Mouse (Mus musculus): ENCODE measurements around the gene Lrp2bp. TPM values are rescaled to one million over a fixed set of nuclear protein-coding genes. Genes with fewer than 3 reads are reported as not detected.

Gene Lrp2bp
- polyA plus RNA-seq, 1 experiment from 2014 or later: 0.45 TPM

- no peaks in the 10 kb centered on the region for H3K9me3 ChIP-seq (replicated peaks; ENCODE audit: low read length)
- H3K27ac ChIP-seq: no peak overlapping the region
- peak overlapping the region; percentile 83 for H3K4me2 ChIP-seq (ENCODE audit: low read length)
- ATAC-seq (replicated peaks; ENCODE audit: low FRiP score, low read depth) (no peak), DNase-seq (ENCODE audit: low spot score) (peak; percentile 15)
- H3K36me3 ChIP-seq (ENCODE audit: insufficient read depth, low read length): peaks cover 7% of the 10 kb centered on the region; the same call in 1 of the 2 replicates
- TF ChIP-seq CTCF (IDR thresholded peaks at IDR 0.05; ENCODE audit: low read depth): no peak
- no peaks in the 10 kb centered on the region for H3K27me3 ChIP-seq (ENCODE audit: insufficient read depth, low read length)
- peak overlapping the region; percentile 66 for H3K4me3 ChIP-seq (replicated peaks; ENCODE audit: low read depth, low read length)
- 60% methylated on average over 11 of the region's 11 CpGs for WGBS
- peak overlapping the region; percentile 47 for H3K9ac ChIP-seq (ENCODE audit: low read depth, low read length)
- H3K4me1 ChIP-seq (replicated peaks; ENCODE audit: insufficient read depth, low read length): 0 out of 2 replicates have a peak, but pooled peaks cover 3% of the 10 kb centered on the region
These were observed 23.1 kb upstream of the Lrp2bp start for GRCm38 (mm10) chr8:45975837-45976468.

GRCm38 (mm10) chr8:45986665-45987064, 12.4 kb upstream of the Lrp2bp start:
- H3K27me3 ChIP-seq (ENCODE audit: insufficient read depth, low read length): no peaks in the 10 kb centered on the region
- no peak overlapping the region for H3K4me2 ChIP-seq (ENCODE audit: low read length)
- H3K27ac ChIP-seq: no peak overlapping the region
- H3K4me1 ChIP-seq (replicated peaks; ENCODE audit: insufficient read depth, low read length): no peaks in the 10 kb centered on the region
- peaks cover 17% of the 10 kb centered on the region for H3K36me3 ChIP-seq (ENCODE audit: insufficient read depth, low read length)
- no peak for ATAC-seq (replicated peaks; ENCODE audit: low FRiP score, low read depth)
- no peak for TF ChIP-seq CTCF (IDR thresholded peaks at IDR 0.05; ENCODE audit: low read depth)
- 62% methylated on average over 3 of the region's 3 CpGs for WGBS
- no peaks in the 10 kb centered on the region for H3K9me3 ChIP-seq (replicated peaks; ENCODE audit: low read length)
- H3K9ac ChIP-seq (ENCODE audit: low read depth, low read length): no peak overlapping the region
- H3K4me3 ChIP-seq (replicated peaks; ENCODE audit: low read depth, low read length): no peak overlapping the region
- no peak for DNase-seq (ENCODE audit: low spot score)

GRCm38 (mm10) chr8:45988189-45988588, 10.9 kb upstream of the Lrp2bp start:
- no peak for ATAC-seq (replicated peaks; ENCODE audit: low FRiP score, low read depth)
- Histone ChIP-seq H3K9me3 (replicated peaks; ENCODE audit: low read length) (no peaks in the 10 kb centered on the region), H3K36me3 (ENCODE audit: insufficient read depth, low read length) (peaks cover 17% of the 10 kb centered on the region)

GRCm38 (mm10) chr8:45990631-45991310, 8.3 kb upstream of the Lrp2bp start:
- Histone ChIP-seq H3K9me3 (replicated peaks; ENCODE audit: low read length) (no peaks in the 10 kb centered on the region), H3K27ac (no peak overlapping the region), H3K9ac (ENCODE audit: low read depth, low read length) (no peak overlapping the region), H3K4me1 (replicated peaks; ENCODE audit: insufficient read depth, low read length) (no peaks in the 10 kb centered on the region), H3K36me3 (ENCODE audit: insufficient read depth, low read length) (peaks cover 18% of the 10 kb centered on the region), H3K4me2 (ENCODE audit: low read length) (no peak overlapping the region), H3K27me3 (ENCODE audit: insufficient read depth, low read length) (no peaks in the 10 kb centered on the region), H3K4me3 (replicated peaks; ENCODE audit: low read depth, low read length) (no peak overlapping the region)
- no peak for ATAC-seq (replicated peaks; ENCODE audit: low FRiP score, low read depth)
- no peak for DNase-seq (ENCODE audit: low spot score)
- TF ChIP-seq CTCF (IDR thresholded peaks at IDR 0.05; ENCODE audit: low read depth): no peak
- WGBS: 91% methylated on average over 4 of the region's 4 CpGs

More at GRCm38 (mm10) chr8:45988189-45988588, 10.9 kb upstream of the Lrp2bp start:
- no peak overlapping the region for H3K4me2 ChIP-seq (ENCODE audit: low read length)
- no peak overlapping the region for H3K4me3 ChIP-seq (replicated peaks; ENCODE audit: low read depth, low read length)
- H3K27ac ChIP-seq: no peak overlapping the region
- WGBS: 77% methylated on average over 2 of the region's 2 CpGs
- TF ChIP-seq CTCF (IDR thresholded peaks at IDR 0.05; ENCODE audit: low read depth): no peak
- no peaks in the 10 kb centered on the region for H3K27me3 ChIP-seq (ENCODE audit: insufficient read depth, low read length)
- no peak for DNase-seq (ENCODE audit: low spot score)
- H3K4me1 ChIP-seq (replicated peaks; ENCODE audit: insufficient read depth, low read length): no peaks in the 10 kb centered on the region
- H3K9ac ChIP-seq (ENCODE audit: low read depth, low read length): no peak overlapping the region

- Histone ChIP-seq H3K4me2 (ENCODE audit: low read length) (no peak overlapping the region), H3K27me3 (ENCODE audit: insufficient read depth, low read length) (no peaks in the 10 kb centered on the region), H3K9me3 (replicated peaks; ENCODE audit: low read length) (no peaks in the 10 kb centered on the region), H3K9ac (ENCODE audit: low read depth, low read length) (no peak overlapping the region), H3K4me1 (replicated peaks; ENCODE audit: insufficient read depth, low read length) (0 out of 2 replicates have a peak, but pooled peaks cover 2% of the 10 kb centered on the region), H3K4me3 (replicated peaks; ENCODE audit: low read depth, low read length) (no peak overlapping the region), H3K27ac (no peak overlapping the region), H3K36me3 (ENCODE audit: insufficient read depth, low read length) (peaks cover 11% of the 10 kb centered on the region)
- DNase-seq (ENCODE audit: low spot score) (no peak), ATAC-seq (replicated peaks; ENCODE audit: low FRiP score, low read depth) (no peak)
- WGBS: 96% methylated on average over 2 of the region's 2 CpGs
- TF ChIP-seq CTCF (IDR thresholded peaks at IDR 0.05; ENCODE audit: low read depth): peak; percentile 35; the same call in 1 of the 2 replicates
These were observed 5.0 kb upstream of the Lrp2bp start for GRCm38 (mm10) chr8:45994111-45994510.

GRCm38 (mm10) chr8:45995576-45995975, 3.5 kb upstream of the Lrp2bp start:
- H3K9ac ChIP-seq (ENCODE audit: low read depth, low read length): no peak overlapping the region
- DNase-seq (ENCODE audit: low spot score) (no peak), ATAC-seq (replicated peaks; ENCODE audit: low FRiP score, low read depth) (no peak)
- no peak overlapping the region for H3K4me2 ChIP-seq (ENCODE audit: low read length)
- WGBS: 77% methylated on average over 3 of the region's 3 CpGs
- no peaks in the 10 kb centered on the region for H3K9me3 ChIP-seq (replicated peaks; ENCODE audit: low read length)
- H3K27me3 ChIP-seq (ENCODE audit: insufficient read depth, low read length): no peaks in the 10 kb centered on the region
- TF ChIP-seq CTCF (IDR thresholded peaks at IDR 0.05; ENCODE audit: low read depth): no peak
- no peak overlapping the region for H3K27ac ChIP-seq
- H3K36me3 ChIP-seq (ENCODE audit: insufficient read depth, low read length): peaks cover 5% of the 10 kb centered on the region; the same call in 1 of the 2 replicates
- no peak overlapping the region for H3K4me3 ChIP-seq (replicated peaks; ENCODE audit: low read depth, low read length)
- H3K4me1 ChIP-seq (replicated peaks; ENCODE audit: insufficient read depth, low read length): 0 out of 2 replicates have a peak, but pooled peaks cover 3% of the 10 kb centered on the region

Measured in kidney, postnatal 0 days (tissue).